Mouse (Mus musculus): ENCODE results near the gene Bckdha. TPM values are rescaled to one million over a fixed set of nuclear protein-coding genes. Genes with fewer than 3 reads are reported as not detected.

Bckdha gene
- polyA plus RNA-seq, 2 experiments, result 54.2 to 67.0 TPM

DNA sequence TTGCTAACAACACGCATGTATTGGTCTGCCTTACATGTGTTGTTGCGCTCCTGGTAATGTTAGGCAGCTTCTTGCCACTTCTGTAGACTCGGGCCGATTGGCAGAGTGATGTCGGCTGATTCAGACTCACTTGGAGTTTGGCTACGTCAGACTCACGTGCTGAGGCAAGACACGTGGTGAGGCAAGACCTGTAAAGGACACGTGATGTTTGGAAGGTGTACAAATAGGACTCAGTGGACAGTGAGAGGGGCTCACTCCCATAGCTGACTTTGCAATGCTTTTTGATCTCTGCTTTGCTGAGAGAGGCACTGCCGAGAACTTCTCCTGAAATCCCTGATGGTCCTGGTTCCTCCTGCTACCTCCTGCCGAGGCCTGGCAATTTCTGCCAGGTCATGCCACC lies 58.1 kb downstream of the Bckdha start:
- no peak for DNase-seq (ENCODE audit: low spot score)
- 87% methylated on average over 11 of the region's 11 CpGs for WGBS
- no peaks in the 10 kb centered on the region for H3K9me3 ChIP-seq (ENCODE audit: control insufficient read depth, low read length)
- TF ChIP-seq POLR2A (IDR thresholded peaks at IDR 0.05; ENCODE audit: borderline replicate concordance, extremely low read depth, insufficient read depth, insufficient read length), result no peak
- H3K36me3 ChIP-seq (ENCODE audit: control insufficient read depth, insufficient read depth, low read length), result no peaks in the 10 kb centered on the region
- no peak overlapping the region for H3K4me3 ChIP-seq (replicated peaks; ENCODE audit: low read length)
- no peak for ATAC-seq (ENCODE audit: low FRiP score, low read depth)
- H3K4me1 ChIP-seq (ENCODE audit: control insufficient read depth, insufficient read depth, low read length), result no peaks in the 10 kb centered on the region
- no peak overlapping the region for H3K27ac ChIP-seq (replicated peaks; ENCODE audit: low read depth, low read length)
- H3K27me3 ChIP-seq (ENCODE audit: control insufficient read depth, insufficient read depth, low read length), result no peaks in the 10 kb centered on the region
- no peak overlapping the region for H3K9ac ChIP-seq (ENCODE audit: low read depth, low read length, severe bottlenecking)
- no peak overlapping the region for H3K4me2 ChIP-seq (replicated peaks; ENCODE audit: low read depth, low read length, severe bottlenecking)

DNA sequence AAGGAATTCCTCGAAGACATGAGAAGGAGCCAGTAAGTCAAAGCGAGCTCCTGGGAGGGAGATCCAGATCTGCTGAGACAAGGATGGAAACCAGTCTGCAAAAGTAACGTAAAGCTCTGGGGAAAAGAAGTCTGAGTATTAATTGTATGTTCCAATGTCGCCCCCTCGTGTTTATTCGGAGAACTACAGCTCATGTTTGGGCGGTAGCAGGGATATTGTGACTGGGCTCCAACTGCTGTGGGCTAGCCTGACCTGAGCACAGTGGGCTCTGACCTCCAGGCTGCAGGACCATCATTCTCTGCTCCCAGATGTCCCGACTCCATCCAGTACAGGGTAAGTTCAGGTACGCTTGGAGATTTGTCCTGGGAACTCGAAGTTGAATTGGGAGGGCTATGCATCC lies 59.1 kb downstream of the Bckdha start:
- H3K27me3 ChIP-seq (ENCODE audit: control insufficient read depth, insufficient read depth, low read length), result no peaks in the 10 kb centered on the region
- DNase-seq (ENCODE audit: low spot score) (peak; percentile 75), ATAC-seq (ENCODE audit: low FRiP score, low read depth) (0 out of 2 replicates have a peak, but pooled peaks have one; percentile 15)
- H3K36me3 ChIP-seq (ENCODE audit: control insufficient read depth, insufficient read depth, low read length), result no peaks in the 10 kb centered on the region
- H3K9ac ChIP-seq (ENCODE audit: low read depth, low read length, severe bottlenecking), result no peak overlapping the region; the same call in 1 of the 2 replicates
- no peak for TF ChIP-seq POLR2A (IDR thresholded peaks at IDR 0.05; ENCODE audit: borderline replicate concordance, extremely low read depth, insufficient read depth, insufficient read length)
- H3K27ac ChIP-seq (replicated peaks; ENCODE audit: low read depth, low read length), result no peak overlapping the region
- WGBS, result 16% methylated on average over 10 of the region's 10 CpGs
- H3K4me3 ChIP-seq (replicated peaks; ENCODE audit: low read length), result no peak overlapping the region
- no peaks in the 10 kb centered on the region for H3K4me1 ChIP-seq (ENCODE audit: control insufficient read depth, insufficient read depth, low read length)
- no peak overlapping the region for H3K4me2 ChIP-seq (replicated peaks; ENCODE audit: low read depth, low read length, severe bottlenecking)
- H3K9me3 ChIP-seq (ENCODE audit: control insufficient read depth, low read length), result no peaks in the 10 kb centered on the region

DNA sequence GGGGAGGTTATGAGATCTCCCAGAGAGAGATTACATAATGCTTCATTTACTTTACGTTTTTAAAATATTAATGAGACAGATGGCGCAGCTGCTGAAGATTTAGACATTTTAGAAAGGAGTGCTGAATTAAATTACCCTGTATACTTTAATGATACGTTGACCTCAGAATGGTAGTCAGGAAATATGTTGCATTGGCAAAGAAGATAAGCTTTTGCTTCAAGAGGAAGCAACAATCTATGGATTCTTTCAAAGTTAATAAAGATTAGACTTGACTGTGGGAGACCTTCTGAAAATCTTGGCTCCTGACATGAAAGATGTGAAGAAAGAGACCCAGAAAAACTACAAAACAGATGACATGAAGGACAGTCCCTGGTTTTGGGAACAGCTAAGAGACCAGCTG lies 64.9 kb downstream of the Bckdha start:
- Histone ChIP-seq H3K36me3 (ENCODE audit: control insufficient read depth, insufficient read depth, low read length) (no peaks in the 10 kb centered on the region), H3K9me3 (ENCODE audit: control insufficient read depth, low read length) (no peaks in the 10 kb centered on the region), H3K4me2 (replicated peaks; ENCODE audit: low read depth, low read length, severe bottlenecking) (no peak overlapping the region), H3K4me3 (replicated peaks; ENCODE audit: low read length) (no peak overlapping the region), H3K27ac (replicated peaks; ENCODE audit: low read depth, low read length) (no peak overlapping the region), H3K4me1 (ENCODE audit: control insufficient read depth, insufficient read depth, low read length) (no peaks in the 10 kb centered on the region), H3K27me3 (ENCODE audit: control insufficient read depth, insufficient read depth, low read length) (no peaks in the 10 kb centered on the region), H3K9ac (ENCODE audit: low read depth, low read length, severe bottlenecking) (no peak overlapping the region)
- DNase-seq (ENCODE audit: low spot score), result no peak
- 82% methylated on average over 3 of the region's 3 CpGs for WGBS
- no peak for TF ChIP-seq POLR2A (IDR thresholded peaks at IDR 0.05; ENCODE audit: borderline replicate concordance, extremely low read depth, insufficient read depth, insufficient read length)
- ATAC-seq (ENCODE audit: low FRiP score, low read depth), result no peak

DNA sequence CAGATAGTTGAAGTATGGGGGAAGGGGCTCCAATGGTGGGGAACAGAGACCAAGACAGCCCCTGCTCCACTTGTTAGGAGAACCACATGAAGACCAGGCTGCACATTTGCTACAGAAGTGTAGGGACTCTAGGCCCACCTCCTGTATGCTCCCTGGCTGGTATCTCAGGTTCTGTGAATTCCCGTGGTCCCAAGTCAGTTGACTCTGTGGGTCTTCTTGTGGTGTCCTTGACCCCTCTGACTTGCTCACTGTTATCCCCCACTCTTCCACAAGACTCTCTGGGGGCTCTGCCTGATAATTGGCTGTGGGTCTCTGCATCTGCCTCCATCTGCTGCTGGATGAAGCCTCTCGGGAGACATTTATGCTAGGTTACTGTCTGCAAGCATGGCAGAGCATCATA lies 67.6 kb downstream of the Bckdha start:
- TF ChIP-seq POLR2A (IDR thresholded peaks at IDR 0.05; ENCODE audit: borderline replicate concordance, extremely low read depth, insufficient read depth, insufficient read length), result no peak
- H3K4me3 ChIP-seq (replicated peaks; ENCODE audit: low read length), result no peak overlapping the region
- 91% methylated on average over 2 of the region's 2 CpGs for WGBS
- H3K27ac ChIP-seq (replicated peaks; ENCODE audit: low read depth, low read length), result no peak overlapping the region
- no peaks in the 10 kb centered on the region for H3K9me3 ChIP-seq (ENCODE audit: control insufficient read depth, low read length)
- H3K36me3 ChIP-seq (ENCODE audit: control insufficient read depth, insufficient read depth, low read length), result no peaks in the 10 kb centered on the region
- no peak overlapping the region for H3K9ac ChIP-seq (ENCODE audit: low read depth, low read length, severe bottlenecking)
- no peak for ATAC-seq (ENCODE audit: low FRiP score, low read depth)
- no peaks in the 10 kb centered on the region for H3K27me3 ChIP-seq (ENCODE audit: control insufficient read depth, insufficient read depth, low read length)
- no peak overlapping the region for H3K4me2 ChIP-seq (replicated peaks; ENCODE audit: low read depth, low read length, severe bottlenecking)
- DNase-seq (ENCODE audit: low spot score), result no peak
- H3K4me1 ChIP-seq (ENCODE audit: control insufficient read depth, insufficient read depth, low read length), result no peaks in the 10 kb centered on the region

DNA sequence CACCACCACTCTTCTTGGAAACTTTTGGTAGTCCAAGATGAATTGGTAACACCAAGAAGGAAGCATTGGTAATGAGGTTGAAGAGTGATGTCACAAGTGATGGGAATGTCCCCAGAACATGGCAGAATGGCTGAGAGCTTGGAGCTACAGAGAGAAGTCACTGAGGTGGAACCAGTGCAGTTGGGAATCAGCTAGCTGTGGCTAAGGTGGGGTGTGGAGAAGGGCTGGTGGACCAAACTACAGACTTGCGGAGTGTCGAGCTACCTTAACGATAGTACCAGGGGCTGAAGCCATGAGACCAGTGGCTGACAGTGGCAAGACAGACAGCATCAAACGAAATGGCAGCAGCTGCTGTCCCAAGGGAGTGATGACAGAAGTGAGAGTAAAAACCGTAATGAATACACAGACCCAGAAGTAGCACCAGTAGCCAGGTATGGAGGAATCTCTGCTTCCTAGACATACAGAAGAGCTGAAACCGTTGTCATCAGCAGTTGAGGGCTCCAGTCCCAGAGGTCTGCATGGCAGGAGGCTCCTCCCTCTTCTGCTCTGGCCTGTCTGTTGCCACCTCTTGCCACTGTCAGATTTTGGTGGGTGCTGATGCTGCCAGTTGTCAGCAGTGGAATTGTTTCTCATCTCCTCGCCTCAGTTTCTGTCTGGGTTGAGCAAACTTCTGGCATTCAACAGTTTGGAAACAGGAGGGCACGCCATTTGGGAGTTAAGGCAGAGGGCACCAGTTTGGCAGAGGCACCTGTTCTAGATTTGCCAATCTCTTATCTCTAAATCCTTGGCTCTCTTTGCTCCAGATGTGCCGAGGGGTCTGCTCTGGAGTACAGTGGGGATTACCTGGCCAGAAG lies 73.2 kb downstream of the Bckdha start:
- H3K4me3 ChIP-seq (replicated peaks; ENCODE audit: low read length), result no peak overlapping the region
- no peak overlapping the region for H3K4me2 ChIP-seq (replicated peaks; ENCODE audit: low read depth, low read length, severe bottlenecking)
- no peaks in the 10 kb centered on the region for H3K27me3 ChIP-seq (ENCODE audit: control insufficient read depth, insufficient read depth, low read length)
- no peak for DNase-seq (ENCODE audit: low spot score)
- no peak for TF ChIP-seq POLR2A (IDR thresholded peaks at IDR 0.05; ENCODE audit: borderline replicate concordance, extremely low read depth, insufficient read depth, insufficient read length)
- no peak overlapping the region for H3K9ac ChIP-seq (ENCODE audit: low read depth, low read length, severe bottlenecking)
- H3K36me3 ChIP-seq (ENCODE audit: control insufficient read depth, insufficient read depth, low read length), result no peaks in the 10 kb centered on the region
- H3K4me1 ChIP-seq (ENCODE audit: control insufficient read depth, insufficient read depth, low read length), result no peaks in the 10 kb centered on the region
- no peaks in the 10 kb centered on the region for H3K9me3 ChIP-seq (ENCODE audit: control insufficient read depth, low read length)
- H3K27ac ChIP-seq (replicated peaks; ENCODE audit: low read depth, low read length), result no peak overlapping the region
- WGBS, result 61% methylated on average over 9 of the region's 9 CpGs
- ATAC-seq (ENCODE audit: low FRiP score, low read depth), result no peak
